Mouse (Mus musculus): ENCODE measurements around the gene Cycs.
"Not testable (repeated sequence)": the region's sequence is repeated elsewhere in the genome, so short reads cannot be mapped to it uniquely, and the experiment has no call there.

DNA sequence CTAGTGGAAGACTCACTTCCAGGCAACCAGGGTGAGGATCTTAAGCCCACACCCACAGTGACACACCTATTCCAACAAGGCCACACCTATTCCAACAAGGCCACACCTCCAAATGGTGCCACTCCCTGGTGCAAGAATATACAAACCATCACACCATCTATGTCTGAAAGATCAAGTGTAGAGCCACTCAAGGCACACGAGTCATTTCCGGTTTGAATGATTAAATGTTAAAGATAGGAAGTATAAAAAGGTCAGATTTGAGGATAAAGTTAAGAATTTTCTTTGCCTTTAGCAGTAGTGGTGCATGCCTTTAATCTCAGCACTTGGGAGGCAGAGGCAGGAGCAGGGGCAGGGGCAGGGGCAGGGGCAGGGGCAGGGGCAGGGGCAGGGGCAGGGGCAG is 12.1 kb downstream of the Cycs start:
- TF ChIP-seq POLR2A (IDR thresholded peaks at IDR 0.05; ENCODE audit: low read depth, low read length); CTCF (IDR thresholded peaks at IDR 0.05; ENCODE audit: borderline replicate concordance, insufficient read depth, low read length): not testable (repeated sequence)
